Mouse (Mus musculus) ES-E14 (cell line): ENCODE data around the gene Syt9. TPM values are rescaled to one million over a fixed set of nuclear protein-coding genes. Genes with fewer than 3 reads are reported as not detected.

Source experiments
- DNase-seq: peaks from one replicate; pipeline ENCODE4 v3.0.0-alpha.2; 2013; ENCODE audit warnings: low read depth, low spot score
- H3K27ac ChIP-seq: 2 replicates; pipeline ENCODE4 v1.5.1; 2012; ENCODE audit warnings: low read depth, mild to moderate bottlenecking, low read length, moderate library complexity, mixed read lengths; ENCODE audit not compliant: poor library complexity, insufficient read depth, severe bottlenecking
- H3K36me3 ChIP-seq: 2 replicates; pipeline ENCODE4 v1.6.1; 2012; ENCODE audit warnings: mild to moderate bottlenecking, low read length, moderate library complexity, mixed read lengths; ENCODE audit not compliant: control insufficient read depth, poor library complexity, insufficient read depth, severe bottlenecking
- H3K4me1 ChIP-seq, 2 experiments: fragments of 150-350 bp in 1 of 2; sonication (generic) in 1 of 2; 2 replicates each; pipeline ENCODE4 v1.6.1; 2012; ENCODE audit warnings: low read length in 2 of 2, mild to moderate bottlenecking in 1 of 2, mixed read lengths in 1 of 2; ENCODE audit not compliant: control insufficient read depth in 2 of 2, insufficient read depth in 2 of 2, poor library complexity in 1 of 2
- H3K4me3 ChIP-seq, 2 experiments: fragments of 150-350 bp in 1 of 2; sonication (generic) in 1 of 2; 2 replicates each; pipeline ENCODE4 v1.5.1; 2012; ENCODE audit warnings: low read length in 2 of 2, low read depth in 1 of 2, mild to moderate bottlenecking in 1 of 2, mixed read lengths in 1 of 2; ENCODE audit not compliant: insufficient read depth in 1 of 2, poor library complexity in 1 of 2, severe bottlenecking in 1 of 2
- H3K9ac ChIP-seq: 2 replicates; pipeline ENCODE4 v1.6.1; 2012; ENCODE audit warnings: low read depth, mild to moderate bottlenecking, low read length, mixed read lengths; ENCODE audit not compliant: poor library complexity, insufficient read depth, severe bottlenecking
- H3K9me3 ChIP-seq: fragments of 150-350 bp; sonication (generic); 2 replicates; pipeline ENCODE4 v1.6.1; 2012; ENCODE audit warnings: low read depth, mild to moderate bottlenecking, low read length; ENCODE audit not compliant: control insufficient read depth, insufficient read depth
- CHD2 ChIP-seq: IDR thresholded peaks from 2 replicates; pipeline ENCODE4 v1.6.1; 2014; ENCODE audit warnings: mild to moderate bottlenecking, low read depth, low read length, inconsistent platforms
- HCFC1 ChIP-seq: IDR thresholded peaks from 2 replicates; pipeline ENCODE4 v1.6.1; 2012; ENCODE audit warnings: low read length, inconsistent platforms, borderline replicate concordance; ENCODE audit not compliant: insufficient read depth
- MAFK ChIP-seq: IDR thresholded peaks from 2 replicates; pipeline ENCODE4 v1.6.1; 2014; ENCODE audit warnings: mild to moderate bottlenecking, low read depth, low read length, inconsistent platforms; ENCODE audit not compliant: insufficient read depth
- ZC3H11A ChIP-seq: IDR thresholded peaks from 2 replicates; pipeline ENCODE4 v1.6.1; 2012; ENCODE audit warnings: low read depth, mild to moderate bottlenecking, inconsistent platforms, low read length, borderline replicate concordance
- ZNF384 ChIP-seq: IDR thresholded peaks from 2 replicates; pipeline ENCODE4 v1.6.1; 2012; ENCODE audit warnings: low read depth, low read length, inconsistent platforms
- in situ Hi-C, 2 experiments: fragments of 600-800 bp; cut with MboI; formaldehyde crosslinking; loops; one replicate each; pipeline ENCODE4 v1.15.1; 2025; ENCODE audit warnings: low sequenced_read_pairs in 2 of 2, inconsistent platforms in 1 of 2; ENCODE audit not compliant: unreplicated experiment in 2 of 2
- total RNA-seq: library from RNA; depleted of rRNA; stranded (reverse); fragments of 300-350 nt; gene quantifications from 2 replicates; pipeline ENCODE4 v1.2.3, GENCODE M21; 2012

Syt9 gene
- total RNA-seq, 1 experiment, result 8.4 TPM

- H3K4me1 ChIP-seq, result 0 out of 4 replicates have a peak, but pooled peaks cover 0 to 1% of the 10 kb centered on the region in 2 experiments
- H3K36me3 ChIP-seq, result no peaks in the 10 kb centered on the region
- no peak overlapping the region for H3K4me3 ChIP-seq
- no peak for TF ChIP-seq ZC3H11A
- TF ChIP-seq CHD2, result no peak
- TF ChIP-seq ZNF384, result no peak
- no peak for TF ChIP-seq MAFK
- no peak for TF ChIP-seq HCFC1
- in situ Hi-C loops, result no loop called here
- no peaks in the 10 kb centered on the region for H3K9me3 ChIP-seq
- no peak for DNase-seq
- no peak overlapping the region for H3K9ac ChIP-seq
- no peak overlapping the region for H3K27ac ChIP-seq
Observed at GRCm38 (mm10) chr7:107495428-107495827, 124.9 kb downstream of the Syt9 start.

GRCm38 (mm10) chr7:107496923-107497322 is 126.4 kb downstream of the Syt9 start:
- TF ChIP-seq ZC3H11A, result no peak
- no peak for TF ChIP-seq CHD2
- TF ChIP-seq MAFK, result no peak
- no peak for TF ChIP-seq HCFC1
- no peak for TF ChIP-seq ZNF384
- DNase-seq, result no peak
- in situ Hi-C loops, result no loop called here

GRCm38 (mm10) chr7:107500641-107501040 is 130.1 kb downstream of the Syt9 start:
- Histone ChIP-seq H3K36me3 (peaks cover 8% of the 10 kb centered on the region), H3K4me1 (peaks cover 3 to 10% of the 10 kb centered on the region in 2 experiments), H3K27ac (no peak overlapping the region), H3K9ac (no peak overlapping the region), H3K9me3 (no peaks in the 10 kb centered on the region), H3K4me3 (no peak overlapping the region)
- no peak for TF ChIP-seq ZNF384
- no peak for TF ChIP-seq MAFK
- TF ChIP-seq HCFC1, result no peak
- no peak for TF ChIP-seq ZC3H11A
- TF ChIP-seq CHD2, result no peak
- no peak for DNase-seq
- in situ Hi-C loops, result no loop called here

More at GRCm38 (mm10) chr7:107496923-107497322, 126.4 kb downstream of the Syt9 start:
- no peak overlapping the region for H3K4me3 ChIP-seq
- H3K4me1 ChIP-seq, result peaks cover 3 to 10% of the 10 kb centered on the region in 2 experiments
- no peak overlapping the region for H3K27ac ChIP-seq
- no peaks in the 10 kb centered on the region for H3K36me3 ChIP-seq
- H3K9ac ChIP-seq, result no peak overlapping the region
- no peaks in the 10 kb centered on the region for H3K9me3 ChIP-seq

- TF ChIP-seq MAFK (no peak), CHD2 (no peak), ZNF384 (no peak), HCFC1 (no peak)
- in situ Hi-C loops, result no loop called here
Observed at GRCm38 (mm10) chr7:107504761-107505712, 134.5 kb downstream of the Syt9 start.

More at GRCm38 (mm10) chr7:107504761-107505712, 134.5 kb downstream of the Syt9 start:
- Histone ChIP-seq H3K36me3 (peaks cover 11% of the 10 kb centered on the region), H3K27ac (no peak overlapping the region), H3K4me1 (peaks cover 3 to 10% of the 10 kb centered on the region in 2 experiments), H3K9ac (no peak overlapping the region), H3K4me3 (no peak overlapping the region), H3K9me3 (no peaks in the 10 kb centered on the region)
- no peak for DNase-seq
